Mouse (Mus musculus) embryonic facial prominence, embryonic 13.5 days (tissue): ENCODE measurements around the gene S100a14. TPM values are rescaled to one million over a fixed set of nuclear protein-coding genes. Genes with fewer than 3 reads are reported as not detected.

Experiments
- ATAC-seq: fragments of 200-750 bp; cut with Nextera tagmentation; 2 replicates; pipeline ENCODE4 v1.8.0; 2017; ENCODE audit warnings: low read depth; ENCODE audit not compliant: insufficient number of reproducible peaks, insufficient read depth, low FRiP score, low TSS enrichment
- H3K27ac ChIP-seq: fragments of 300-500 bp; sonication (generic); 2 replicates; pipeline ENCODE4 v1.5.1; 2015; ENCODE audit warnings: moderate library complexity, mild to moderate bottlenecking, inconsistent platforms
- H3K27me3 ChIP-seq: fragments of 300-500 bp; sonication (generic); 2 replicates; pipeline ENCODE4 v1.6.1; 2015; ENCODE audit warnings: mild to moderate bottlenecking, inconsistent platforms
- H3K36me3 ChIP-seq: fragments of 300-500 bp; sonication (generic); 2 replicates; pipeline ENCODE4 v1.6.1; 2015; ENCODE audit warnings: mild to moderate bottlenecking, inconsistent platforms
- H3K4me1 ChIP-seq: fragments of 300-500 bp; sonication (generic); 2 replicates; pipeline ENCODE4 v1.6.1; 2015; ENCODE audit warnings: inconsistent platforms
- H3K4me2 ChIP-seq: fragments of 300-500 bp; sonication (generic); 2 replicates; pipeline ENCODE4 v1.6.1; 2015; ENCODE audit warnings: moderate library complexity, mild to moderate bottlenecking, inconsistent platforms
- H3K4me3 ChIP-seq: fragments of 300-500 bp; sonication (generic); 2 replicates; pipeline ENCODE4 v1.5.1; 2015; ENCODE audit warnings: mild to moderate bottlenecking, inconsistent platforms
- H3K9ac ChIP-seq: fragments of 300-500 bp; sonication (generic); 2 replicates; pipeline ENCODE4 v1.6.1; 2015; ENCODE audit warnings: mild to moderate bottlenecking, inconsistent platforms
- H3K9me3 ChIP-seq: fragments of 300-500 bp; sonication (generic); 2 replicates; pipeline ENCODE4 v1.6.1; 2016; ENCODE audit warnings: inconsistent platforms
- WGBS: fragments of 180-500 bp; shearing (Covaris S2); methylation state at CpG from one replicate; pipeline ENCODE4 v1.1.7; 2015; ENCODE audit warnings: mixed read lengths; 5-methylcytosine and 5-hydroxymethylcytosine counted together
- polyA plus RNA-seq: library from polyadenylated mRNA; unstranded; fragments of >200 nt; fragmentation: Nextera tagmentation; extraction: Ambion mirVana; gene quantifications from 2 replicates; pipeline ENCODE4 v1.2.1, GENCODE M21; 2015

Gene S100a14
- 22.7 and 25.5 TPM in 2 replicates for polyA plus RNA-seq

DNA sequence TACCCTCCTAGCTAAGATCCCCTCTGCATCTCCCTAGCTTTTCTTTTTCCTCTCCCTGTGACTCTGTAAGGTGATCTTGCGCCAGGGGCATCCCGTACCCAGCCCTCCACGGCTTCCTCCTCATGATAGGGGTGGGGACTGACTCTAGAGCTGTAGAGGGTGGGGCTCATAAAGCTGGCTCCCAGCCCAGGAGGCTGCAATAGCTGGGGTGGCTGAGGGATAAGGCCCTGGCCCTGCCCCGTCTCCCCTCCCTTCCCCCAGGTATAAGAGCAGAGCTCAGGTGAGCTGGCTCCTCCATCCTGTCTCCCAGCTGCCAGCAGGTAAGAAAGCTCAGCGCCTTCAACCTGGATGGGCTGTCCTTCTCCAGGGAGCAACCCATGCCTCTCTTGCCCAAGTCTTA, at the start of gene S100a14:
S100a14 (plus strand) TSS at position 277 of the 400 bp plus-strand sequence.
- H3K4me3 ChIP-seq, result no peak within 1 kb of the TSS
- H3K4me1 ChIP-seq, result 0 out of 2 replicates have a peak, but pooled peaks cover 6% of the 10 kb centered on the region
- WGBS, result 52% methylated on average over 5 of the region's 5 CpGs
- peaks cover 3% of the 10 kb centered on the region; the same call in 1 of the 2 replicates for H3K9me3 ChIP-seq
- H3K27me3 ChIP-seq, result no peaks in the 10 kb centered on the region
- 0 out of 2 replicates have a peak, but pooled peaks have one; percentile 45 for ATAC-seq
- no peaks in the 10 kb centered on the region for H3K36me3 ChIP-seq
- H3K4me2 ChIP-seq, result peak within 1 kb of the TSS; percentile 11
- peak within 1 kb of the TSS; percentile 51; the same call in 1 of the 2 replicates for H3K27ac ChIP-seq
- H3K9ac ChIP-seq, result no peak within 1 kb of the TSS

DNA sequence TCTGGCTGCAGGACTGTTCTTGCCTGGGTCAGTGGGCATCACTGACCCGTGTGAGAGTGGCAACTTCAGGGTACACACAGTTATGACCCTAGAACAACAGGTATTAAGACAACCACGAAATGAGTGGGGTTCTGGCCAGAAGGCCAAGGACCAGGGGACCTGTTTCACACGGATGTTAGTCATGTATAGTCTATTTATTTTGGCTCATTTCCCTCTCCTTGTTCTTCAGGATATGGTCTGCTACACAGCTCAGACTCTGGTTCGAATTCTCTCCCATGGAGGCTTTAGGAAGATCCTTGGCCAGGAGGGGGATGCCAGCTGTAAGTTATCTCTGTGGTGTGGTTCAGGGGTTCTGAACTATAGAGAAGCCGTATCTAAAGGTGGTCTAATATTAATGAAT, 39.7 kb upstream of the S100a14 start:
- Histone ChIP-seq H3K9me3 (no peaks in the 10 kb centered on the region), H3K36me3 (peaks cover 71% of the 10 kb centered on the region), H3K4me3 (no peak overlapping the region), H3K4me2 (no peak overlapping the region), H3K9ac (no peak overlapping the region), H3K4me1 (peaks cover 10% of the 10 kb centered on the region), H3K27ac (no peak overlapping the region), H3K27me3 (no peaks in the 10 kb centered on the region)
- no peak for ATAC-seq
- WGBS, result 80% methylated on average over 5 of the region's 5 CpGs

GRCm38 (mm10) chr3:90488576-90488975, 38.1 kb upstream of the S100a14 start:
- WGBS, result 88% methylated on average over 6 of the region's 6 CpGs
- Histone ChIP-seq H3K4me1 (peaks cover 10% of the 10 kb centered on the region), H3K9me3 (no peaks in the 10 kb centered on the region), H3K4me3 (no peak overlapping the region), H3K27me3 (no peaks in the 10 kb centered on the region), H3K4me2 (no peak overlapping the region), H3K27ac (no peak overlapping the region), H3K9ac (no peak overlapping the region), H3K36me3 (peaks cover 56% of the 10 kb centered on the region)
- ATAC-seq, result no peak

DNA sequence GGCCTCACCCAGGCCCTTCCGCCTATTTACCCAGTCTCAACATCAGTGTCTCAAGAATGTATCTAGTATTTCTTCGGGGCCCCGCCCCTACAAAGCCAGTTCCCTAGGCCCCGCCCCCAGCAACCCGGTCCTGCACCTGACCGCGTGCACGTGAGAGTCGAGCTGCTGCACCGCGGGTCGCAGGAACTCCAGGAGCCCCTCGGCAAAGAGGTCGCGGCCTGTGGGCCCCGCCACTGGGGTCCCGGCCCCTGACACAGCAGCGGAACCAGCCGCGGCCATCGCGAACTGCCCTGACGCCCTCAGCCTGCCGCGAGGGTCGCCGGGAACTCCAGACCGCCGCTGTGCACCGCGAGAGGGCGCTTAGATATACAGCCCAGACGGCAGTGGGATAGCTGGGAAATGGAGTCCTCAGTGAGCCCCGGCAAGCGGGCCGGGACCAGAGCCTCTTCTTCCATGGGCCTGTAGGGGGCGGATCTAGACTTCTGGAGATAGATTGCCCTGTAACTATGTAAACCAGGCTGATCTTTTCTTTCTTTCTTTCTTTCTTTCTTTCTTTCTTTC, 35.9 kb upstream of the S100a14 start, which contains the start of gene Snapin:
Snapin (minus strand) TSS at position 338 of the 561 bp plus-strand sequence.
- Histone ChIP-seq H3K9me3 (no peaks in the 10 kb centered on the region), H3K4me3 (peak within 1 kb of the TSS; percentile 70), H3K36me3 (peaks cover 41% of the 10 kb centered on the region), H3K9ac (peak within 1 kb of the TSS; percentile 80), H3K27me3 (no peaks in the 10 kb centered on the region), H3K4me2 (peak within 1 kb of the TSS; percentile 71), H3K27ac (peak within 1 kb of the TSS; percentile 64), H3K4me1 (peaks cover 10% of the 10 kb centered on the region)
- ATAC-seq, result peak; percentile 95
- WGBS, result under 1% methylated on average over 37 of the region's 37 CpGs

- no peak overlapping the region for H3K4me3 ChIP-seq
Measured at GRCm38 (mm10) chr3:90491350-90491749, 35.3 kb upstream of the S100a14 start.

GRCm38 (mm10) chr3:90493831-90494540, 32.7 kb upstream of the S100a14 start:
- Histone ChIP-seq H3K4me1 (peaks cover 10% of the 10 kb centered on the region), H3K27ac (0 out of 2 replicates have a peak overlapping the region, but pooled peaks have one; percentile 0), H3K9me3 (no peaks in the 10 kb centered on the region), H3K27me3 (no peaks in the 10 kb centered on the region), H3K4me3 (no peak overlapping the region), H3K9ac (no peak overlapping the region), H3K4me2 (no peak overlapping the region), H3K36me3 (peaks cover 43% of the 10 kb centered on the region)
- 67% methylated on average over 4 of the region's 4 CpGs for WGBS
- no peak for ATAC-seq

More at GRCm38 (mm10) chr3:90491350-90491749, 35.3 kb upstream of the S100a14 start:
- Histone ChIP-seq H3K9me3 (no peaks in the 10 kb centered on the region), H3K27me3 (no peaks in the 10 kb centered on the region), H3K4me2 (no peak overlapping the region), H3K9ac (no peak overlapping the region), H3K27ac (no peak overlapping the region), H3K4me1 (peaks cover 10% of the 10 kb centered on the region), H3K36me3 (peaks cover 39% of the 10 kb centered on the region)
- ATAC-seq, result no peak
- 44% methylated on average over 2 of the region's 2 CpGs for WGBS

- Histone ChIP-seq H3K4me3 (no peak overlapping the region), H3K36me3 (peaks cover 52% of the 10 kb centered on the region), H3K4me1 (no peaks in the 10 kb centered on the region), H3K27me3 (no peaks in the 10 kb centered on the region), H3K27ac (no peak overlapping the region), H3K9ac (no peak overlapping the region), H3K4me2 (no peak overlapping the region), H3K9me3 (no peaks in the 10 kb centered on the region)
- 94% methylated on average over 7 of the region's 7 CpGs for WGBS
- no peak for ATAC-seq
Measured at GRCm38 (mm10) chr3:90495850-90496525, 30.7 kb upstream of the S100a14 start.

- Histone ChIP-seq H3K9ac (no peak overlapping the region), H3K27me3 (no peaks in the 10 kb centered on the region), H3K27ac (no peak overlapping the region), H3K36me3 (peaks cover 68% of the 10 kb centered on the region), H3K4me2 (no peak overlapping the region), H3K4me1 (no peaks in the 10 kb centered on the region), H3K9me3 (no peaks in the 10 kb centered on the region), H3K4me3 (no peak overlapping the region)
- no peak; the same call in 1 of the 2 replicates for ATAC-seq
Measured at GRCm38 (mm10) chr3:90497597-90497996, 29.1 kb upstream of the S100a14 start.

- Histone ChIP-seq H3K36me3 (peaks cover 85% of the 10 kb centered on the region), H3K27me3 (no peaks in the 10 kb centered on the region), H3K9me3 (no peaks in the 10 kb centered on the region), H3K4me1 (peaks cover 13% of the 10 kb centered on the region), H3K4me2 (no peak overlapping the region), H3K27ac (no peak overlapping the region), H3K9ac (no peak overlapping the region), H3K4me3 (no peak overlapping the region)
- 85% methylated on average over 4 of the region's 4 CpGs for WGBS
- no peak for ATAC-seq
Measured at GRCm38 (mm10) chr3:90503444-90503843, 23.2 kb upstream of the S100a14 start.

GRCm38 (mm10) chr3:90505216-90505615, 21.4 kb upstream of the S100a14 start:
- no peaks in the 10 kb centered on the region for H3K27me3 ChIP-seq
- no peak overlapping the region for H3K4me2 ChIP-seq
- no peak for ATAC-seq
- H3K4me3 ChIP-seq, result no peak overlapping the region
- H3K9ac ChIP-seq, result no peak overlapping the region
- no peak overlapping the region for H3K27ac ChIP-seq
- peaks cover 16% of the 10 kb centered on the region for H3K4me1 ChIP-seq
- no peaks in the 10 kb centered on the region for H3K9me3 ChIP-seq
- WGBS, result 93% methylated on average over 5 of the region's 5 CpGs
- H3K36me3 ChIP-seq, result peaks cover 68% of the 10 kb centered on the region

DNA sequence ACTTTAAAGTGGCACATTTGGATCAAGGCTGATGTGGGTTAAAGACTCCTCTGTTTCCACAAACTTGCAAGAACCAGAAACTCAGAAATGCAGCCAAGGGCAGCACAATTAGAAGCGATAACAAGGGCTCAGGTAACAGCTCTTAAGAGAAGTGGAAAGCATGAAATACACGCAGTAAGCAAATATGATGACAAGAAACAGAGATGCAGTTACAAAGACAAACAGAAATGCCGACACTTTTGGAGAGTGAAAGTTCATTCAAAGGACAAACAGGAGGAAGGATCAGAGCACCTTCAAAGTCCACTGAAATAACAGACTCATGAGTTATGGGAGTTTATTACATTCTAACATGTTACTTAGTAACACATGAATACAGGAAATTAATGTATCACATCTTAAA, 20.3 kb upstream of the S100a14 start:
- peaks cover 16% of the 10 kb centered on the region for H3K4me1 ChIP-seq
- peaks cover 61% of the 10 kb centered on the region for H3K36me3 ChIP-seq
- H3K4me3 ChIP-seq, result no peak overlapping the region
- whole genome bisulfite sequencing, result 85% methylated on average over 3 of the region's 3 CpGs
- H3K9ac ChIP-seq, result no peak overlapping the region
- no peaks in the 10 kb centered on the region for H3K9me3 ChIP-seq
- H3K27me3 ChIP-seq, result 0 out of 2 replicates have a peak, but pooled peaks cover 5% of the 10 kb centered on the region
- ATAC-seq, result no peak
- no peak overlapping the region for H3K27ac ChIP-seq
- no peak overlapping the region for H3K4me2 ChIP-seq
